Comparison of ENCODE assay signal across 13 mouse cellular contexts in genomic region chr9:48420437-48420836, GRCm38 (mm10).
"Had no signal": no experiment of that assay in that cellular context is flagged by ENCODE, and none has a peak within 500 bp of the region (broad histone marks: within the 10 kb centered on the region; RNA-seq: fewer than 3 reads in every experiment).

No protein-coding gene starts in this region.

- H3K4me3 ChIP-seq: limb, embryonic 13.5 days; myocyte; neural tube, embryonic 15.5 days had no signal

- H3K36me3 ChIP-seq: limb, embryonic 13.5 days; neural tube, embryonic 15.5 days had no signal

- H3K4me2 ChIP-seq: limb, embryonic 13.5 days; neural tube, embryonic 15.5 days had no signal

- DNase-seq: kidney, adult 11 months; kidney, adult 9 months; kidney, postnatal 36 days; left cerebral cortex, postnatal 4 days; lung, adult 18-20 months; midbrain, embryonic 14.5 days; thymus, postnatal 4 days had no signal

- H3K27me3 ChIP-seq: limb, embryonic 13.5 days; neural tube, embryonic 15.5 days had no signal

- H3K9ac ChIP-seq: limb, embryonic 13.5 days; liver, embryonic 14.5 days; neural tube, embryonic 15.5 days had no signal

- H3K9me3 ChIP-seq: limb, embryonic 13.5 days; neural tube, embryonic 15.5 days had no signal

- H3K27ac ChIP-seq: kidney, postnatal 0 days; limb, embryonic 13.5 days; liver, embryonic 14.5 days; neural tube, embryonic 15.5 days; stomach, postnatal 0 days had no signal

- H3K4me1 ChIP-seq: limb, embryonic 13.5 days; neural tube, embryonic 15.5 days had no signal
